Mouse (Mus musculus): ENCODE results near the gene Snx9. TPM values are rescaled to one million over a fixed set of nuclear protein-coding genes. Genes with fewer than 3 reads are reported as not detected.

Snx9 gene
- polyA plus RNA-seq, 1 experiment from 2014 or later = 22.9 TPM

DNA sequence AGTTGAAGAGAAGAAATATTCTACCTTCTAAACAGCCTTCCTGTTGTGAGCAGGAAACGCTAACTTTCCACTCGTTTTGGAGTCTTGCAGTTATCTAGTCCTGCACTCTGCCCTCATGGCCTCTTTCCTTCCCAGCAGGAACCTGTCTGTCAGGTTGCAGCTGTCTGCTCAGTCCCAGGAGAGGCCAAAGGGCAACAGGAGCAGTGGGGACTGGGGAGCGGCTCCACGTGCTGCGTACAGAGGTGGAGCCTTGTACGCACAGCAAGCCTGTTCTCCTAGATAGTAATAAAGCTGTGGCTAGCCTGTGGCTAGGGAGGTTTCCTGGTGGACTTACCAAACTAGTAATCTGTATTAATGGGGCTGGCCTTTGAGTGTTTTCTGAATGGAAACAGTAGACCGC, 52.0 kb downstream of the Snx9 start:
- Histone ChIP-seq H3K4me2 (ENCODE audit: low read depth) (no peak overlapping the region), H3K27ac (ENCODE audit: low read depth, low read length) (no peak overlapping the region), H3K27me3 (ENCODE audit: control insufficient read depth, insufficient read depth, low read length) (no peaks in the 10 kb centered on the region), H3K4me3 (ENCODE audit: low read depth, low read length) (no peak overlapping the region), H3K9ac (ENCODE audit: low read length) (no peak overlapping the region), H3K36me3 (ENCODE audit: control insufficient read depth, insufficient read depth, low read length) (0 out of 2 replicates have a peak, but pooled peaks cover 2% of the 10 kb centered on the region), H3K9me3 (ENCODE audit: control insufficient read depth, low read length) (no peaks in the 10 kb centered on the region), H3K4me1 (ENCODE audit: control insufficient read depth, insufficient read depth, low read length) (peaks cover 5% of the 10 kb centered on the region; the same call in 1 of the 2 replicates)
- WGBS = 16% methylated on average over 7 of the region's 7 CpGs
- ATAC-seq (ENCODE audit: insufficient read depth, low FRiP score, low TSS enrichment) = no peak
- DNase-seq (ENCODE audit: low spot score) = peak; percentile 31

DNA sequence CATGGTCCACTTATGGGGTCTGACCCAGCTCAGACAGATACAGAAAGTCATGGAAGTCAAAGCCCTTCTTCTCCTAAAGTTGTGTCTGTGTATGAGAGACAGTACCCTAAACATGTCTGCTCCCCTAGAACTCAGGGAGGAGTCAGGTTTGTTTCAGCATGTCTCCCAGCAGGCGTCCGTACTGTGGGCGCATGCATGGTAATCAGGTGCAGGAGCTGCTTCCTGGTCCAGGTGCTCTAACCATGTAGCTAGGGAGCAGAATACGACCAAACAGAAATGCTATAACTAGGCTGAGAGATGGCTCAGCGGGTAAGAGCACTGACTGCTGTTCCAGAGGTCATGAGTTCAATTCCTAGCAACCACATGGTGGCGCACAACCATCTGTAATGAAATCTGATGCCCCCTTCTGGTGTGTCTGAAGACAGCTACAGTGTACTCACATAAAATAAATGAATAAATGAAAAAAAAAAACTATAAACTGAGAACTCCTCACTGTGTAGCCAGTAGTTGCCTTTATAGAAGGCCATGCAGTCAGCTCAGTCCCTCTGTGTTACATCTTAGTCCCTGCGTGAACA, 52.5 kb downstream of the Snx9 start:
- WGBS = 70% methylated on average over 7 of the region's 7 CpGs
- Histone ChIP-seq H3K27me3 (ENCODE audit: control insufficient read depth, insufficient read depth, low read length) (no peaks in the 10 kb centered on the region), H3K27ac (ENCODE audit: low read depth, low read length) (no peak overlapping the region), H3K9me3 (ENCODE audit: control insufficient read depth, low read length) (no peaks in the 10 kb centered on the region), H3K4me3 (ENCODE audit: low read depth, low read length) (no peak overlapping the region), H3K4me2 (ENCODE audit: low read depth) (no peak overlapping the region), H3K36me3 (ENCODE audit: control insufficient read depth, insufficient read depth, low read length) (0 out of 2 replicates have a peak, but pooled peaks cover 2% of the 10 kb centered on the region), H3K4me1 (ENCODE audit: control insufficient read depth, insufficient read depth, low read length) (peaks cover 5% of the 10 kb centered on the region; the same call in 1 of the 2 replicates), H3K9ac (ENCODE audit: low read length) (no peak overlapping the region)
- DNase-seq (ENCODE audit: low spot score) (no peak), ATAC-seq (ENCODE audit: insufficient read depth, low FRiP score, low TSS enrichment) (no peak)

DNA sequence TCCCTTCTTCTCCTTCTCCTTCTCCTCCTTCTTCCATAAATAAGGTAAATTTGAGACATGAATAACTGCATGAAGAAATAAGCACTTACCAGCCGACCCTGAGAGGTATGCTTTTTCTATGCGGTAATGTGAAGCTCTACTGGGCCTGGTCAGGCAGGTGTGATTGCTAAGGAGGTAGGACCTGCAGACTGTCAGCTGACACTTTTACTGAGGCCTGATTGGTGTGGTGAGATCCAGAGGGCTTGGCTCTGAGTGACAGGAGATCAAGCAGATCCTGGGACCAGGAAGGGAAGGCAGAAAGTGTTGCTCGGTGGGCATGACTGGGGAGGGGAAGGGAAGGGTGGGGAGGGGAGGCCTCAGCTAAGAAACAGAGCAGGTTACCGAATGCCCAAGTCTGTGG, 54.9 kb downstream of the Snx9 start:
- whole genome bisulfite sequencing = 68% methylated on average over 4 of the region's 4 CpGs
- Histone ChIP-seq H3K4me1 (ENCODE audit: control insufficient read depth, insufficient read depth, low read length) (peaks cover 5% of the 10 kb centered on the region; the same call in 1 of the 2 replicates), H3K27me3 (ENCODE audit: control insufficient read depth, insufficient read depth, low read length) (no peaks in the 10 kb centered on the region), H3K4me3 (ENCODE audit: low read depth, low read length) (no peak overlapping the region), H3K4me2 (ENCODE audit: low read depth) (no peak overlapping the region), H3K27ac (ENCODE audit: low read depth, low read length) (no peak overlapping the region), H3K9me3 (ENCODE audit: control insufficient read depth, low read length) (no peaks in the 10 kb centered on the region), H3K9ac (ENCODE audit: low read length) (no peak overlapping the region), H3K36me3 (ENCODE audit: control insufficient read depth, insufficient read depth, low read length) (no peaks in the 10 kb centered on the region)
- ATAC-seq (ENCODE audit: insufficient read depth, low FRiP score, low TSS enrichment) = no peak
- no peak for DNase-seq (ENCODE audit: low spot score)

DNA sequence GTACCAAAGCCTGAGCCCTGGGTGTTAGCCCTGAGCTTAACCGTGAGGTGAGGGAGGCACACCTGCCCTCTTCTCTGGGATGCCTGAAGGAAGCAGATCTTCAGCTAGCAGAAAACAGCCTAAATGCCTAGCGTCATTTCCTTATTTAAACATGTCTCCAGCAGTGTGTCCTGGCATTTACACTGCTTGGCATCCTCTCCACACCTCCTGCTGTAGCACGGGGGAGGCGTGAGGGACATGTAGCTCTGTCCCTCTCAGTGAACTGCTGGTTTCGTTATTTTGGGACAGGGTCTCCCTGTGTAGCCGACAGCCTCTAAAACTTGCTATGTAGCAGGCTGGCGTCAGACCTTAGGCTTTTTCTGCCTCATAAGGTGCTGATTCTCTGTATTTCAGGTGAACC, 55.5 kb downstream of the Snx9 start:
- Histone ChIP-seq H3K4me1 (ENCODE audit: control insufficient read depth, insufficient read depth, low read length) (peaks cover 5% of the 10 kb centered on the region; the same call in 1 of the 2 replicates), H3K4me3 (ENCODE audit: low read depth, low read length) (no peak overlapping the region), H3K27ac (ENCODE audit: low read depth, low read length) (no peak overlapping the region), H3K9ac (ENCODE audit: low read length) (no peak overlapping the region), H3K36me3 (ENCODE audit: control insufficient read depth, insufficient read depth, low read length) (no peaks in the 10 kb centered on the region), H3K4me2 (ENCODE audit: low read depth) (no peak overlapping the region), H3K9me3 (ENCODE audit: control insufficient read depth, low read length) (no peaks in the 10 kb centered on the region), H3K27me3 (ENCODE audit: control insufficient read depth, insufficient read depth, low read length) (no peaks in the 10 kb centered on the region)
- 89% methylated on average over 7 of the region's 7 CpGs for WGBS
- ATAC-seq (ENCODE audit: insufficient read depth, low FRiP score, low TSS enrichment) (no peak), DNase-seq (ENCODE audit: low spot score) (no peak)

DNA sequence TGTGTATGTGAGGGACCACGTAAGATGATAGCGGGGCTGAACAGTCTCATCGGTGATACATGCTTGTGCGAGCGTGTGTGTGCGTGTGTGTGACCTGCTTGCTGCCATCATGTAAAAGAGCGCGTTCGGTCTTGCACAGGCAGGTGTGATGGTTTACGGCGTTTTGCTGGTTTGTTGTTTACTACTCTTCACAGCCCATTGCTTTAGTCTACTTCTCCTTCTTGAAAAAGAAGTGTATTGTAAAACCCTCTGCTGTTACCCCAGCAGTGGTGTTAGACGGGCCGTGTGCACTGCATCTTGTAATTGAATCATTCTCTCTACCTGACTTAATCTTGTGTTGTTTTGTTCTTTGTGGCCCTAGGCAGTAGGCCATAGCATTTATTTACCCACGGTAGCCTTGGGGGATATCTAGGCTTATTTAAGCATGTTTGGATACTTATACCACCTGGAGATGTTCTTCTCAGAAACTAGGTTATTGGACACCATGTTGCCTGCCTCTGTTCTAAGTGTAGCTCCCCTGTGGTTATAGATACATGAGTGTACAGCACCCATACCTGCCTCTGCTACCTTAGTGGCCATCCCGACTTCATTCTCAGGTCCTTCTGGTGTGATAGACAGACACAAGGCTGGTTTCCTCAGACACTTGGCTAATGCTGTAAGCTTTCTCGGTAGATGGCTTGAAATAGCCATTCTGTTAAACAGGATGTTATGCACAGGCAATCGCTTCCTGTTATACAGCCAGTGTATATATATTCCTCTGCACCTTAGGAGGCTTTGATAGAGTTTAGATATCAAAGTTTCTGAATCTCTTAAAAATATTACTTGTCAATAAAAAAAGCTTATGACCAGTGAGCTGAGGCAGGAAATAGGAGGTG, 56.4 kb downstream of the Snx9 start:
- Histone ChIP-seq H3K4me1 (ENCODE audit: control insufficient read depth, insufficient read depth, low read length) (peaks cover 5% of the 10 kb centered on the region; the same call in 1 of the 2 replicates), H3K4me2 (ENCODE audit: low read depth) (no peak overlapping the region), H3K9ac (ENCODE audit: low read length) (no peak overlapping the region), H3K36me3 (ENCODE audit: control insufficient read depth, insufficient read depth, low read length) (no peaks in the 10 kb centered on the region), H3K27me3 (ENCODE audit: control insufficient read depth, insufficient read depth, low read length) (no peaks in the 10 kb centered on the region), H3K9me3 (ENCODE audit: control insufficient read depth, low read length) (no peaks in the 10 kb centered on the region), H3K27ac (ENCODE audit: low read depth, low read length) (no peak overlapping the region), H3K4me3 (ENCODE audit: low read depth, low read length) (no peak overlapping the region)
- DNase-seq (ENCODE audit: low spot score) (no peak), ATAC-seq (ENCODE audit: insufficient read depth, low FRiP score, low TSS enrichment) (no peak)
- 93% methylated on average over 17 of the region's 17 CpGs for WGBS

DNA sequence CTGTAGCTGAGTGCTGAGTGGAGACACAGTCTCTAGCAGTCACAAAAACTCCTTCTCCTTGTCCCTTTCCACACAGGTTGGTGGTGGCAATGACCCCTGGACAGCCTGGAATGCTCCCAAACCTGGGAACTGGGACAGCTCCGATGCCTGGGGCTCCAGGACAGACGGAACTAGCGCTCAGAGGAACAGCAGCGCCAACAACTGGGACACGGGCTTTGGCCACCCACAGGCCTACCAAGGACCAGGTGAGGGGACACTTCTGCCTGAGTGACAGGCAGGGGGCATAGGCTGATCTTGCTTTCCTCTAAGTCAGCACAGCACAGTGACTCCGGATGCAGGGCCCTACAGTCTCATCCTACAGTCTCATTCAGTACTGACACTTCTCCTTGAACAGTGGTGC, 58.1 kb downstream of the Snx9 start:
- H3K9ac ChIP-seq (ENCODE audit: low read length) = no peak overlapping the region
- ATAC-seq (ENCODE audit: insufficient read depth, low FRiP score, low TSS enrichment) (no peak), DNase-seq (ENCODE audit: low spot score) (no peak)
- no peaks in the 10 kb centered on the region for H3K9me3 ChIP-seq (ENCODE audit: control insufficient read depth, low read length)
- H3K4me3 ChIP-seq (ENCODE audit: low read depth, low read length) = no peak overlapping the region
- H3K36me3 ChIP-seq (ENCODE audit: control insufficient read depth, insufficient read depth, low read length) = no peaks in the 10 kb centered on the region
- 91% methylated on average over 6 of the region's 6 CpGs for WGBS
- H3K4me1 ChIP-seq (ENCODE audit: control insufficient read depth, insufficient read depth, low read length) = no peaks in the 10 kb centered on the region
- H3K27me3 ChIP-seq (ENCODE audit: control insufficient read depth, insufficient read depth, low read length) = no peaks in the 10 kb centered on the region
- H3K4me2 ChIP-seq (ENCODE audit: low read depth) = no peak overlapping the region
- H3K27ac ChIP-seq (ENCODE audit: low read depth, low read length) = no peak overlapping the region

DNA sequence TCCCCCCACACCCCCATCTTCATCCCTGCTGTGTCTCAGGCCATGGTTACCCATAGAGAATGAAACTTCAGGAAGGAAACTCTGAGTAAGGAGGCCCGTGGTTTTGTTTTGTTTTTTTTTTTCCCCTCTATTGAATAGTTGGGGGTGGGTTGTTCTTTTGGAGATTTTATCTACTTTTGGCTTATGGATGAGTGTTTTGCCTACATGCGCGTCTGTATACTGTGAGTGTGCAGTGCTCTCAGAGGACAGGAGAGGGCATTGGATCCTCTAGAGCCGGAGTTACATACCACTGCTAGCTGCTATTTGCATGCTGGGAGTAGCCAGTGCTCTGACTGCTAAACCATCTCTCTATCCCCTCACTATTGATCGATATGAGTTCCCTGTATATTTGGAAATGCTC, 60.3 kb downstream of the Snx9 start:
- Histone ChIP-seq H3K9me3 (ENCODE audit: control insufficient read depth, low read length) (no peaks in the 10 kb centered on the region), H3K4me1 (ENCODE audit: control insufficient read depth, insufficient read depth, low read length) (no peaks in the 10 kb centered on the region), H3K27ac (ENCODE audit: low read depth, low read length) (no peak overlapping the region), H3K4me2 (ENCODE audit: low read depth) (no peak overlapping the region), H3K9ac (ENCODE audit: low read length) (no peak overlapping the region), H3K4me3 (ENCODE audit: low read depth, low read length) (no peak overlapping the region), H3K27me3 (ENCODE audit: control insufficient read depth, insufficient read depth, low read length) (no peaks in the 10 kb centered on the region), H3K36me3 (ENCODE audit: control insufficient read depth, insufficient read depth, low read length) (no peaks in the 10 kb centered on the region)
- DNase-seq (ENCODE audit: low spot score) (no peak), ATAC-seq (ENCODE audit: insufficient read depth, low FRiP score, low TSS enrichment) (no peak)
- 90% methylated on average over 5 of the region's 5 CpGs for WGBS

DNA sequence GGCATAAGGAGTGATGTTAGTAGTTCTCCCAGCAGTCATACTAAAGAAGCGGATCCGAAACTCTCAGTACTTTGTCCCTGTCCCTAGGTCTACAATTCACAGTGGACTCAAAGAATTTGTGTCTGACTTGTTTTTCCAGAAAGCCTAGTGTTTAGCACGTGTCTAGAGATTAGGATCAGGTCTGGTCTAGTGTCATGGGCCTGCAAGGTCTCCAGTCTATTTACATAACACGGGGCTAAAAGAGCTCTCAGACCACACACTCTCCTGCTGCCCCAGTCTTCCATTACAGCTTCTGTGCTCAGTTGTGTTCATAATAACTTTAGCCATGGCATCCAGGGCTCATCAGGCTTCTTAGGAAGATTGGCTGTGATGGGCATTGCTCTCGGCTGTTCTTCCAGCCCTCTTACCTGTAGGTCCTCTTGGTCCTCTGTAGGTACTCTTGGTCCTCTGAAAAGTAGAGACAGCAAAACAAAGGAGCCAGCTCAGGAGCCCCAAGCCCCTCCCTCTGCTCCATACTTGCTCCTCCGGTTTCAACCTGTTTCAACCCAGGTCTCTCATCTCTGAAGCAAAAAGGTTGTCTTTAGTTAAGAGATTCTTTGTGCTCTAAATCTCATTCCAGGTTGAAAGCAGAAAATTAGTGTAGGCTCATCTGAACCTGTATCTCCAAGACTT, 62.6 kb downstream of the Snx9 start:
- DNase-seq (ENCODE audit: low spot score) (no peak), ATAC-seq (ENCODE audit: insufficient read depth, low FRiP score, low TSS enrichment) (no peak)
- Histone ChIP-seq H3K27me3 (ENCODE audit: control insufficient read depth, insufficient read depth, low read length) (no peaks in the 10 kb centered on the region), H3K27ac (ENCODE audit: low read depth, low read length) (no peak overlapping the region), H3K9ac (ENCODE audit: low read length) (no peak overlapping the region), H3K36me3 (ENCODE audit: control insufficient read depth, insufficient read depth, low read length) (no peaks in the 10 kb centered on the region), H3K4me2 (ENCODE audit: low read depth) (no peak overlapping the region), H3K9me3 (ENCODE audit: control insufficient read depth, low read length) (no peaks in the 10 kb centered on the region), H3K4me1 (ENCODE audit: control insufficient read depth, insufficient read depth, low read length) (no peaks in the 10 kb centered on the region), H3K4me3 (ENCODE audit: low read depth, low read length) (no peak overlapping the region)
- WGBS = 85% methylated on average over 6 of the region's 6 CpGs
